Mouse (Mus musculus) frontal cortex, postnatal 14 days (tissue): ENCODE data around the gene Slc13a3.

Source experiments
- DNase-seq, 2 experiments: peaks; one replicate each; pipeline ENCODE4 v3.0.0; 2022; ENCODE audit warnings: low spot score in 2 of 2

Slc13a3 gene

GRCm38 (mm10) chr2:165414321-165414720 is 58.7 kb downstream of the Slc13a3 start:
- no peak for DNase-seq

GRCm38 (mm10) chr2:165413884-165414283 is 59.1 kb downstream of the Slc13a3 start:
- no peak for DNase-seq

GRCm38 (mm10) chr2:165407700-165408301 is 65.2 kb downstream of the Slc13a3 start:
- DNase-seq: peak in 1 of 2 experiments; percentile 59

- DNase-seq: peak in 1 of 2 experiments; percentile 39
Measured at GRCm38 (mm10) chr2:165405351-165405750, 67.7 kb downstream of the Slc13a3 start.

GRCm38 (mm10) chr2:165404951-165405350 is 68.1 kb downstream of the Slc13a3 start:
- no peak for DNase-seq

- DNase-seq: no peak
Measured at GRCm38 (mm10) chr2:165398164-165398785, 74.8 kb downstream of the Slc13a3 start.

GRCm38 (mm10) chr2:165397502-165398163 is 75.4 kb downstream of the Slc13a3 start:
- DNase-seq: no peak

- DNase-seq: no peak
Measured at GRCm38 (mm10) chr2:165396831-165397501, 76.1 kb downstream of the Slc13a3 start.

GRCm38 (mm10) chr2:165392156-165392555 is 80.9 kb downstream of the Slc13a3 start:
- no peak for DNase-seq

- peak in 1 of 2 experiments; percentile 50 for DNase-seq
Measured at GRCm38 (mm10) chr2:165391561-165391960, 81.5 kb downstream of the Slc13a3 start.

- DNase-seq: no peak
Measured at GRCm38 (mm10) chr2:165389299-165389952, 83.6 kb downstream of the Slc13a3 start.

GRCm38 (mm10) chr2:165387844-165388495 is 85.1 kb downstream of the Slc13a3 start, which contains the start of gene Zfp334:
Zfp334 (minus strand) TSS chr2:165388259.
- peak; percentile 91 to 95 for DNase-seq

GRCm38 (mm10) chr2:165387370-165387769 is 85.7 kb downstream of the Slc13a3 start:
- DNase-seq: no peak

- no peak for DNase-seq
Measured at GRCm38 (mm10) chr2:165380050-165380449, 93.0 kb downstream of the Slc13a3 start.

GRCm38 (mm10) chr2:165376001-165376400 is 97.0 kb downstream of the Slc13a3 start:
- DNase-seq: no peak

- no peak for DNase-seq
Measured at GRCm38 (mm10) chr2:165375478-165375877, 97.6 kb downstream of the Slc13a3 start.

GRCm38 (mm10) chr2:165371066-165371465 is 102.0 kb downstream of the Slc13a3 start:
- DNase-seq: no peak

- DNase-seq: no peak
Measured at GRCm38 (mm10) chr2:165370348-165370747, 102.7 kb downstream of the Slc13a3 start.

- DNase-seq: no peak
Measured at GRCm38 (mm10) chr2:165368496-165368895, 104.5 kb downstream of the Slc13a3 start, which contains the start of gene Zfp663. Zfp663 (minus strand) TSS chr2:165368729.

- DNase-seq: no peak
Measured at GRCm38 (mm10) chr2:165367868-165368439, 105.1 kb downstream of the Slc13a3 start.

- DNase-seq: no peak
Measured at GRCm38 (mm10) chr2:165367047-165367520, 105.9 kb downstream of the Slc13a3 start.
